Mouse (Mus musculus): ENCODE measurements around the gene Cisd2. TPM values are rescaled to one million over a fixed set of nuclear protein-coding genes. Genes with fewer than 3 reads are reported as not detected.

The Cisd2 gene
- 56.0 TPM for total RNA-seq (2023)

DNA sequence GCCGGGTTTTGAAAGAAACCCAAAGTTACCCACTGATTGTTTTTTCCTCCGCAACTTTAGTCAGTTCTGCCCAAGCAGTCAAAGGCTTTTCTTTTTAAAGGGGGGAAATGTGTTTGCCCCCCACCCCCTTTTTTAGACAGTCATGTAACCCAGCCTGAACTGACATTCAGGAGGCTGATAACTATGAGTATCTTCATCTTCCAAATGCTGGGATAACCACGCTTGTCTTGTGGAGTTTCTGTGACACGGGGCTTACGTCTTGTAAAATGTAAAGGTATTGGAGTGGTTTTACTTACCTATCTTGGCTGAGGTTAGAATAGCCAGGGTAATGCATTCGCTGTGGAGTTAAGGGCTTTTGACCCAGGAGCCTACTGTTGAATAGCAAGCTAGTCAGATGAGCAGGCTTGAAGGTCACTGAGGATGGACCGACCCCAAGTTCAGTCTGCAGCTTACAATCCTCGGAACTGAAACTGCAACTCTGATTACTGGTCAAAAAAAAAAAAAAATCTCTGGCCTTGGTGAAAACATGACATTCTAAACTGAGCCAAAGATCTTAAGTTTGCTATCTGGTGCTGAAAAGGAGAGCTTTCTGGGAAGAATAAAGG is at the start of gene Cisd2:
Cisd2 (minus strand) TSS at position 318 of the 605 bp plus-strand sequence.

DNA sequence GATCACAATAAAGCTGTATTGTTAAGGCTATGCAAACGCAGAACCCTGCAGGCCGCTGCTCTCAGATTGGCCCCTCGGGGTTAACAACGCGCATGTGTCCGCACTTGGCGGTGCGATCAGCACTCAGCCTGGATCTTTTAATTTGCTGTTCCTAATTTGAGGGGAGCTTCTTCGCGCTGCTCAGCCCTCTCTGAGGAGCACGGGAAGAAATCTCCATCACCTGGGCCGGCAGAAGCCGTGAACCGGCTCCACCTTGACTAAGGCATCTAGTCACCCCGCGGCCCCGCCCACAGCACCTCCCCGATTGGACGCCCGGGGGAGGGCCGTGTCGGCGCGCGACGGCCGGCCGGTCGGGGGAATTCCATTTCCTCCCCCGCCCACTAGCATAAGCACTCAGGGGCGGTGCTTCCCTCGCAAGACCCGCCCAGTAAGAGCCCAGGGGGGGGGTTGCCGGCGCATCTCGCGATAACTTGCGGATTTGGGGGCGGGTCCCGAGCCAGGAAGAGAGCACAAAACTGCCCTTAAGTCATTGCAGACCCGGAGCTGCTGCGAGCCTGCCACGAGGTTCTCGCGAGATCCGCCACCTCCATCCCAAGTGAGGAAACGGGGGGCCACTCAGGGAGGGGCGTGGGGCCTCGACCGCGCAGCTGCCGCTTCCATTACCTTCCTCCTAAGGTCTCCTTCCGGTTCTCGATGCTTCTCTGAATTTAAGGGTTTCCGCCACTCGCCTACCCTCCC is 14.2 kb upstream of the Cisd2 start, which contains the start of gene Ube2d3:
Ube2d3 (plus strand) TSS at position 392 of the 738 bp plus-strand sequence.

Other genes starting within 250 kb of the Cisd2 start
- 1.4 TPM for gene Cenpe, start 211.4 kb downstream of the Cisd2 start, total RNA-seq (2023)
- not detected for gene Bdh2, start 142.7 kb downstream of the Cisd2 start, total RNA-seq (2023)
- 0.94 TPM for gene Slc9b2, start 116.2 kb downstream of the Cisd2 start, total RNA-seq (2023)
- not detected for gene Slc9b1, start 75.9 kb downstream of the Cisd2 start, total RNA-seq (2023)
- gene Ube2d3, start 14.2 kb upstream of the Cisd2 start, total RNA-seq (2023): 549 TPM
- gene Manba, start 61.7 kb upstream of the Cisd2 start, total RNA-seq (2023): 14.2 TPM